Mouse (Mus musculus): ENCODE results near the gene Gpr84. TPM values are rescaled to one million over a fixed set of nuclear protein-coding genes. Genes with fewer than 3 reads are reported as not detected.
A peak's percentile ranks its signal among the peaks of the same experiment; 100 is the strongest.

Gpr84 gene
- polyA plus RNA-seq, 1 experiment from 2014 or later = 0.29 TPM

- peaks cover 74% of the 10 kb centered on the region for H3K4me1 ChIP-seq (replicated peaks)
- peak overlapping the region; percentile 21 for H3K27ac ChIP-seq (ENCODE audit: poor library complexity, severe bottlenecking)
Measured at GRCm38 (mm10) chr15:103317731-103318130, 7.3 kb upstream of the Gpr84 start.

GRCm38 (mm10) chr15:103317120-103317519, 6.7 kb upstream of the Gpr84 start:
- Histone ChIP-seq H3K9ac (no peak overlapping the region), H3K9me3 (replicated peaks) (no peaks in the 10 kb centered on the region), H3K27ac (ENCODE audit: poor library complexity, severe bottlenecking) (0 out of 2 replicates have a peak overlapping the region, but pooled peaks have one; percentile 21), H3K27me3 (replicated peaks) (no peaks in the 10 kb centered on the region), H3K36me3 (peaks cover 26% of the 10 kb centered on the region), H3K4me3 (no peak overlapping the region), H3K4me2 (no peak overlapping the region), H3K4me1 (replicated peaks) (peaks cover 68% of the 10 kb centered on the region)
- no peak for ATAC-seq (ENCODE audit: insufficient number of reproducible peaks, low FRiP score)

More at GRCm38 (mm10) chr15:103317731-103318130, 7.3 kb upstream of the Gpr84 start:
- H3K9me3 ChIP-seq (replicated peaks) = no peaks in the 10 kb centered on the region
- 0 out of 2 replicates have a peak overlapping the region, but pooled peaks have one; percentile 9 for H3K9ac ChIP-seq
- 77% methylated on average over 8 of the region's 8 CpGs for WGBS
- no peak overlapping the region for H3K4me2 ChIP-seq
- no peak overlapping the region for H3K4me3 ChIP-seq
- H3K36me3 ChIP-seq = peaks cover 26% of the 10 kb centered on the region
- ATAC-seq (ENCODE audit: insufficient number of reproducible peaks, low FRiP score) = no peak
- no peaks in the 10 kb centered on the region for H3K27me3 ChIP-seq (replicated peaks)

- 80% methylated on average over 10 of the region's 10 CpGs for WGBS
- no peak overlapping the region for H3K9ac ChIP-seq
- no peak for ATAC-seq (ENCODE audit: insufficient number of reproducible peaks, low FRiP score)
Measured at GRCm38 (mm10) chr15:103315979-103316776, 5.8 kb upstream of the Gpr84 start.

DNA sequence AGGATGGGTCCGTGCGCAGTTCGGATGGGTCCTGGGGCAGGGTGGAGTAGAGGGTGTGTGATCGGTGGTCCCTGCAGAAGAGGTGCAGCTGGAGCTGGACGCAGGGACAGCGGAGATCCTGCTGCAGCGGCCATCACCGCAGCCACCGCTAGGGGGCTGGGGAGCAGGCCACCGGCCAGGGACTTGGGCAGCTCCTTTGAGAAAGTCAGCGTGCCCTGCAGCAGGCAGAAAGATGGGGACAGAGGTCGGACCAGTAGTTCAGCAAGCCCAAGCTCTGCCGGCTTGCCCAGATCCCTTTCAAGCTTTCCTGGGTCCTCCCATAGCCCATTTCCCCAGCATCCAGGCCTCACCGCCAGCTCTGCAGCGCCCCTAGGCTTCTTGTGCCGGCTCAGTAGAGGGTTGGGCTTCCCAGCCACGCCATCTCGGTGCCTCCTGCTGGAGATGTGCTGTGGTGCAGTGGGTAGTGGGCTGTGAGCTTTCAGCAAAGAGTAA, 4.6 kb upstream of the Gpr84 start:
- H3K9me3 ChIP-seq (replicated peaks) = no peaks in the 10 kb centered on the region
- H3K4me1 ChIP-seq (replicated peaks) = peaks cover 52% of the 10 kb centered on the region
- H3K9ac ChIP-seq = peak overlapping the region; percentile 61
- H3K36me3 ChIP-seq = peaks cover 26% of the 10 kb centered on the region
- peak overlapping the region; percentile 42 for H3K4me3 ChIP-seq
- no peak overlapping the region; the same call in 1 of the 2 replicates for H3K27ac ChIP-seq (ENCODE audit: poor library complexity, severe bottlenecking)
- H3K4me2 ChIP-seq = peak overlapping the region; percentile 88
- peak; percentile 58 for ATAC-seq (ENCODE audit: insufficient number of reproducible peaks, low FRiP score)
- WGBS = 7% methylated on average over 18 of the region's 18 CpGs
- no peaks in the 10 kb centered on the region for H3K27me3 ChIP-seq (replicated peaks)

More at GRCm38 (mm10) chr15:103315979-103316776, 5.8 kb upstream of the Gpr84 start:
- no peaks in the 10 kb centered on the region for H3K9me3 ChIP-seq (replicated peaks)
- peaks cover 26% of the 10 kb centered on the region for H3K36me3 ChIP-seq
- no peak overlapping the region for H3K4me3 ChIP-seq
- no peaks in the 10 kb centered on the region for H3K27me3 ChIP-seq (replicated peaks)
- H3K27ac ChIP-seq (ENCODE audit: poor library complexity, severe bottlenecking) = no peak overlapping the region
- no peak overlapping the region for H3K4me2 ChIP-seq
- H3K4me1 ChIP-seq (replicated peaks) = peaks cover 59% of the 10 kb centered on the region

GRCm38 (mm10) chr15:103314181-103314580, 3.8 kb upstream of the Gpr84 start:
- WGBS = 33% methylated on average over 22 of the region's 22 CpGs
- peak; percentile 4; the same call in 1 of the 2 replicates for ATAC-seq (ENCODE audit: insufficient number of reproducible peaks, low FRiP score)
- Histone ChIP-seq H3K4me2 (peak overlapping the region; percentile 88), H3K36me3 (peaks cover 25% of the 10 kb centered on the region), H3K4me1 (replicated peaks) (peaks cover 52% of the 10 kb centered on the region), H3K4me3 (peak overlapping the region; percentile 42), H3K27ac (ENCODE audit: poor library complexity, severe bottlenecking) (no peak overlapping the region), H3K27me3 (replicated peaks) (peaks cover 4% of the 10 kb centered on the region), H3K9me3 (replicated peaks) (no peaks in the 10 kb centered on the region), H3K9ac (peak overlapping the region; percentile 61)

DNA sequence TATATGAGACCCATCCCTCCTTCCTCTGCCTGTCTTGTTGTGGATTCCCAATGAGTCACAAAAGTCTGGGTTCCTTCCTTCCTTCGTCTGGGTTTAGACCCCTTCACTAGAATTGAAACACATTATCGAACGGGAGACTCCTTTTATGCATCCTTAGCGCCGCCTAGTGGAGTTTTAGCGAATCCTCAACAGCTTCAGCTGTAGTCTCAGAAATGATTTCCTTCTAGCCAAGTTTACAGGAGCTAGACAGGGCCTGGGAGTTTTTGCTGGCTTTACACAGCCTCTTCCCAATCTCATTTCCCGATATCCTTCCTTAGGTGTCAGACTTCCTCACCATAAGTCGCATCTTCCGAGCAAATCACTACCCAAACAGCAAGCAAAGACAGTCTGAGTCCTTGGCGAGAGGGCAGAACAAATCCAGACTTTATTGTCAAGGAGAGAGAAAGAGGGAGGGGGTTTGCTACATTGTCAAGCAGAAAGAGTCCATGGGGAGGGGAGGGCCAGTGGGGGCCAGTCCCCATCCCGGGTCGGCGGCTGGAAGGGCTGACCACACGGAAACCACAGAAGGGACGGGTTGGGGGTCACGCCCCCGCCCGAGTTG, 3.2 kb upstream of the Gpr84 start:
- Histone ChIP-seq H3K4me3 (peak overlapping the region; percentile 42; the same call in 1 of the 2 replicates), H3K4me1 (replicated peaks) (peaks cover 54% of the 10 kb centered on the region)

GRCm38 (mm10) chr15:103308876-103309580, 1.4 kb downstream of the Gpr84 start:
- Histone ChIP-seq H3K4me2 (peak overlapping the region; percentile 54), H3K9me3 (replicated peaks) (no peaks in the 10 kb centered on the region), H3K4me1 (replicated peaks) (peaks cover 40% of the 10 kb centered on the region), H3K9ac (peak overlapping the region; percentile 26; the same call in 1 of the 2 replicates), H3K4me3 (peak overlapping the region; percentile 7), H3K27me3 (replicated peaks) (peaks cover 9% of the 10 kb centered on the region), H3K27ac (ENCODE audit: poor library complexity, severe bottlenecking) (no peak overlapping the region), H3K36me3 (no peaks in the 10 kb centered on the region)
- WGBS = 54% methylated on average over 26 of the region's 26 CpGs
- no peak for ATAC-seq (ENCODE audit: insufficient number of reproducible peaks, low FRiP score)

More for the DNA sequence above, 3.2 kb upstream of the Gpr84 start:
- Histone ChIP-seq H3K27ac (ENCODE audit: poor library complexity, severe bottlenecking) (no peak overlapping the region), H3K36me3 (peaks cover 23% of the 10 kb centered on the region), H3K27me3 (replicated peaks) (peaks cover 9% of the 10 kb centered on the region), H3K4me2 (peak overlapping the region; percentile 88), H3K9me3 (replicated peaks) (no peaks in the 10 kb centered on the region), H3K9ac (peak overlapping the region; percentile 61)
- 17% methylated on average over 18 of the region's 18 CpGs for WGBS
- ATAC-seq (ENCODE audit: insufficient number of reproducible peaks, low FRiP score) = no peak

DNA sequence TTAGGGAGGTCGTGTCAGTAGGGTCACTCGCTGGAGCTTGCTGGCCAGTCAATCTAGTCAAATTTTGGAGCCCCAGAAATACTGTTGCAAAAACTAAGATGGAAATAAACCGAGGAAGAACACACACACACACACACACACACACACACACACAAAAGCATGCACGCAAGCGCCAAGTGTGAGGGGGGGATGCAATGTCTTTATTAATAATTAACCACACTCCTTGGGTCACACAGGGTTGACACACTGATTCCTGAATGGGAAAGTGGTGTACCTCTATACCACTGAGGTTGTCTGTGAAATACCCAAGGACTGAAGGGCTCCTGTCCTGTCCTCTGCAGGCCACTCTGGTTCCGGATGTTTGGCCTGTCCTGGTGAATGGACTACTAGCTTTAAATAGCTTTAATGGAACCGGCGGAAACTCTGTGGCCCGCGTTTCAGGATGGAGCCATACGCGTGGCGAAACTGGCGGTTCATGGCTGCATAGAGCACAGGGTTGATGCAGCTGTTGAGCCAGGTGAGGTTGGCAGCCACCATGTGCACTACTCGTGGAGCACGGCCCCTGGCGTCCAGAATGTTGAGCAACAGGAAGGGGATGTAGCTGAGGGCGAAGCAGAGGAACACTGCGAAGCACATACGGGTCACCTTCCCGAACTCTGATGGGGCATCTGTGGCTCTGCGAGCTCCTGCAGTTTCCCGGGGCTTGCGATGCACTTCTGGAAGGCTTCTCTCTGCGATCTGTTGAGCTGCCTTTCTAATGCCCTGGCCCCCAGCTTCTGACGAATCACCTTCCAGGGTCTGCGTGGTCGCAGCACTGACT, 2.1 kb downstream of the Gpr84 start:
- Histone ChIP-seq H3K36me3 (no peaks in the 10 kb centered on the region), H3K27me3 (replicated peaks) (peaks cover 9% of the 10 kb centered on the region), H3K4me2 (peak overlapping the region; percentile 54), H3K9me3 (replicated peaks) (no peaks in the 10 kb centered on the region), H3K4me1 (replicated peaks) (peaks cover 40% of the 10 kb centered on the region), H3K27ac (ENCODE audit: poor library complexity, severe bottlenecking) (no peak overlapping the region), H3K9ac (peak overlapping the region; percentile 26; the same call in 1 of the 2 replicates), H3K4me3 (peak overlapping the region; percentile 7)
- 36% methylated on average over 28 of the region's 28 CpGs for WGBS
- no peak for ATAC-seq (ENCODE audit: insufficient number of reproducible peaks, low FRiP score)

DNA sequence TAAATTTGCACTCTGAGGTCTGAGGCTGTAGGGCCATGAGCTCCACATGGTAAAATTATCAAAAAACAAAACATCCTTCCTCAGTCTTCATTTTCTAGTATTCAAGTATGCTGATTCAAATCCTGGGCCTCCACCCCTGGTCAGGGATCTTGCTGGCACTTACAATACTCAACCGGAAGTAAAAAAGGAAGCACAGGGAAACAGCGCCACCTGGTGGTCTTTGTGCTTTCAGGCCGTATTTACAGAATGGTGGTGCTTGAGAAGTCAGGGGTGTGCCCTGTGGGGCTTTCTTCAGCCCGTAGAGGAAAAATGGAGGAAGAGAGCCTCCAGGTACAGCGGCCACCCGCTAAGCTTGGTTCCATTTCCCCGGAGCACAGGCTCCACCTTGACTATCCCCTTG, 3.3 kb downstream of the Gpr84 start:
- WGBS = 2% methylated on average over 7 of the region's 7 CpGs
- Histone ChIP-seq H3K4me1 (replicated peaks) (peaks cover 50% of the 10 kb centered on the region), H3K4me3 (no peak overlapping the region)

More for the DNA sequence above, 3.3 kb downstream of the Gpr84 start:
- no peaks in the 10 kb centered on the region for H3K9me3 ChIP-seq (replicated peaks)
- H3K27ac ChIP-seq (ENCODE audit: poor library complexity, severe bottlenecking) = no peak overlapping the region
- 0 out of 2 replicates have a peak overlapping the region, but pooled peaks have one; percentile 46 for H3K9ac ChIP-seq
- no peak for ATAC-seq (ENCODE audit: insufficient number of reproducible peaks, low FRiP score)
- no peaks in the 10 kb centered on the region for H3K36me3 ChIP-seq
- peak overlapping the region; percentile 47 for H3K4me2 ChIP-seq
- peaks cover 9% of the 10 kb centered on the region for H3K27me3 ChIP-seq (replicated peaks)
